Mouse (Mus musculus) kidney, postnatal 25 days (tissue): Measurements from ENCODE around the gene Mpl.
A peak's percentile ranks its signal among the peaks of the same experiment; 100 is the strongest.

Source experiments
- DNase-seq, 2 experiments: peaks; one replicate each; pipeline ENCODE4 v3.0.0; 2021; ENCODE audit warnings: mixed read lengths in 2 of 2

Mpl gene

GRCm38 (mm10) chr4:118457345-118457975 lies at the start of gene Mpl:
Gene Mpl (minus strand): TSS chr4:118457513.
- no peak for DNase-seq

GRCm38 (mm10) chr4:118505551-118505950 lies 48.2 kb upstream of the Mpl start:
- DNase-seq: peak in 1 of 2 experiments; percentile 30

DNA sequence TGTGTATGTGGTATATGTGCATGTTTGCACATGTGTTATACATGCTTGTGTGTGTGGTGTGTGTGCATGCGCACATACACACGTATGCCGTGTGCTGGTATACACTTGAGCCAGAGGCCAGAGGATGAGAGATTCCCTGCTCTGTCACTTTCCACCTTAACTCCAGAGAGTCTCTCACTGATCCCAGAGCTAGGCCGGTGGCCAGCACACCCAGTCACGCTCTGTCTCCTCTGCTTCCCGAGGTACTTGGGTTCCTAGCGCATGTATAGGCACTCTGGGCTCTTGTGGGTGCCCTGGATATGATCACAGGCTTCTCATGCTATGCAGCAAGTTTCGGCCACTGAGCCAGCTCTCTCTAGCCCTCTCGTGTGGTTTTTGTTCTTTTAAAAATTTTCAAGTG lies 43.5 kb upstream of the Mpl start:
- DNase-seq: peak; percentile 60 to 82

- DNase-seq: peak; percentile 65 to 82
Observed at GRCm38 (mm10) chr4:118500171-118500724, 42.9 kb upstream of the Mpl start.

GRCm38 (mm10) chr4:118490461-118490860 lies 33.1 kb upstream of the Mpl start:
- DNase-seq: no peak

- peak; percentile 73 to 92 for DNase-seq
Observed at GRCm38 (mm10) chr4:118489717-118490132, 32.4 kb upstream of the Mpl start, which contains the start of gene Tie1. Gene Tie1 (minus strand): TSS chr4:118490061.

DNA sequence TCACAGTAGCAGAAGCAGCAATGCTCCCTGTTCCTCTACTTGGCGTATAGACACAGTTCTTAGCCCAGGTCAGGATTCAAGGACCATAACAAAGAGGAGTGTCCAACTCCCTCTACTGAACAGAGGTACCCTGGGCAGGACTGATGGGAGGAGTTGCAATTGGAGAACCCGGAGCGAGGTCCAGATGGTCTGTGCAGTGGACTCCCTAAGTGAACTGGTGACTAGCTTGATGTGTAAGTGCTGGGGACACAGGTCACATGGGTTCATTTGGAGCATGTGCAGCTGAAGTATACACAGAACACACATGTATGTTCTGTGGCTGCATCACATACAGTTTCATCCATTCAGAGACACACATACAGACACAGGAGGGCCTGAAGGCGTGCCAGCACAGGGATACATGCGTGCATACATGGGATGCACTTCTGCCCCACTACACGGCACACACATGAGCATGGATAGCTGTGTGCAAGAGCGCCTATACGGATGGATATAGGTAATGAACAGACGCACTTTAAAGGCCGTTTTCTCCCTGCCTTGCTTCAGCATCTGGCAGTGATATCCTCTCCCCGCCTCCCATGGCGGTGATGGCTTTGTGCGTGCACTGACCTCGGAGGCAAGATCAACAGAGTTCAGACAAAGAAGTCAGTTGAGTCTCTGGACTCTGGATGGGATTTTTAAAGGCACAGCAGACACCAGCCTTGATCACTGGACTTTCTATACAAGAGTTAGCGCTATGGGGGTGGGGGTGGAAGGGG lies 19.6 kb upstream of the Mpl start:
- DNase-seq: no peak

DNA sequence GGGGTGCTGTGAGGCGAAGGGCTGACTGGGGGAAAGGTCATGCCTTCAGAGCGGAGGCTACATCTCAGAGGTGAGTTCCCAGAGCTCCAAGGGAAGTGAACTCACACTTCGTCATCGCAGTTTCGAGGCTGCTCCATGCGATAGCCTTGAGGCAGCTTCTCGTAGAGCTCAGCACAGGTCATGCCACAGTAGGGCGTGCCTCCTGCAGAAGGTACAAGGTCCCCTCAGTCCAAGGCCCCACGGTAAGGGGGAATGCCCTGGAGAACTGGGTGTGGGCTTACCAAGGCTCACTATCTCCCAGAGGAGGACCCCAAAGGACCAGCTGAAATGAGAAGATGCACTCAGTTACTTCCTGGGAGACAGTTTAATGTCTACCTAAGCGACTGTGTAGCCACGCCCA lies 15.4 kb upstream of the Mpl start:
- peak in 1 of 2 experiments; percentile 49 for DNase-seq

DNA sequence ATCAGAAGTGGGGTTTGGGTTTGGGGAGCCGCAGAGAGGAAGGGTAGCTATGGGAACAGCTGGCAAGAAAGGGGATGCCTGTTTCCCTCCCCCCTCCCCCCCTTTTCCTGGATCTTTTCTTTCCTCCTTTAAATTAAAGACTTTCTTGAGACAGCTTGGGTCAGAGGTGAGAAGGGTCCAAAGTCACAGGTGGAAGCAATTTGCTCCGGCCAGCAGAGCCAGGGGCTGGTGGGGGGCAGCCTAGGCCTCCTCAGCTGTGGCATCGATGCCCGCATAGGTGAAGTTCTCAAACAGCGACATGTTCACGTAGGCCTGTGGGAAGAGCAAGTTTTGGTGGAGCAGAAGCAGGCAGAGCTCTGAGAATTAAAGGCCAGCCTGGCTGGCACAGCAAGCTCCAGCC lies 14.0 kb upstream of the Mpl start:
- DNase-seq: no peak

- DNase-seq: peak in 1 of 2 experiments; percentile 21
Observed at GRCm38 (mm10) chr4:118465697-118466163, 8.4 kb upstream of the Mpl start.

DNA sequence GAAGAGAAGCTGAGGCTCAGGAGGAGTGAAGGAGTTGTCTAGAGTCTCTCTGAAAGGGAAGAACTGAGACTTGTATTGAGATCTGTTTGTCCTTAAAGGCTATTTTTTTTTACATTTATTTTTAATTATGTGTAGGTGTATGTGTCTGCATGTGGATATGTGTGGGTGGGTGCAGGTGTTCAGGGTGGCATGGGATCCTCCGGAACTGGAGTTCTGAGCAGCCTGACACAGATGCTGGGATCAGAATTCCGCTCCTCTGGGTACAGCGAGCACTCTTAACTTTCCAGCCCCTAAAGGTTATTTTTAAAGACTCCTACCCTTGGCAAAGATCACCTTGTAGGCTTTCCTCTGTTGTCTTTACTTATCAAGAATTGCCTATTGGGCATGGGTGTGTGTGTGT lies 7.6 kb upstream of the Mpl start:
- no peak for DNase-seq

DNA sequence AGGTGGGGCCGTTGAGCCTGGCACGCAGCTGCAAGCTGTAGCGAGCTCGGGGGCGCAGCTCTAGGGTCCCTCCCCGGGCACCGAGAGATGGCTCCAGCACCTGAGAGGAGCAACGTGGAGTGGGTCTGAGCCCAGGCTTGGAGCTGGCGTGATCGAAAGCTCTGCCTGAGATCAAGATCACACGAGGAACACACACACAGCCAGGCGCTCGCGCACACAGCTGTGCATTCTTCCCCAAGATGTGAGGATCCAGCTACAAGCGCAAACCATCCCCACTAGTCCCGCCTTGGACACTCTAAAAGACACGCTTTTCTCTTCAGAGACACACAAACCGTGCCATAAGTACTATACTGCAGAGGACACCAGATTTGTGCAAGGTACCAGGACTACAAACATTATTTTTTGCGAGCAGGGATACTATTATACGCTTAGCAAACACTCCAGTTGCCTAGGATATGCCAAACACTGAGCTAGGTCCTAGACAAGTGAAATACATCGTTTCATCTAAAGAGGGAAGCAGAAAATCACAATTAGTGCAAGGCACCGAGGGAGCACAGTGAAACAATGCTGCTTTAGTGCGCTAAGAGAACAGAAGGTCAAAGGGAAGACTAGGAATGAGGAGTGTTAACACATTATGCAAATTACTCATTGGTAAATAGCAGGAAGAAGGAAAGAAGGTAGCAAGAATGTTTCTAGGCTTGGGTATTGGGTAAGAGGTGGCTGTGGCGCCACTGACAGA lies 10.7 kb downstream of the Mpl start:
- no peak for DNase-seq

GRCm38 (mm10) chr4:118445781-118446414 lies 11.4 kb downstream of the Mpl start:
- DNase-seq: peak; percentile 71 to 82

DNA sequence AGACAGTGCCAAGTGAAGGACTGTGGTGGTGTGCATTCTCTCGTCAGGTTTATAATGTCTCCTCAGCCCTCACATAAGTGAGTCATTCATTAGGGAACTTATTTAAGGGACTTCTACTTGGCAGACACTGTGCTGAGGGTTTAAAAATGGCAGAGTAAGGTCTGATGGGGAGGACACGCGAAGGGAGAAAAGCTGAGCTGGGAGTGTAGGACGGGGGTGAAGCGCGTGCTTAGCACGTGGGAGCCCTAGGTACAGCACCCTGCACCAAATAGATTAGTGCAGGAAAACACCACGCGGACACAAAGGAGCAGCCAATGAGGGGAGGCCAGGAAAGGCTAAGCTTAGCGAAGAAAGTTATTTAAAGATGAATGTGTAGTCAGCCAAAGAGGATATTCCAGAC lies 12.2 kb downstream of the Mpl start:
- no peak for DNase-seq

DNA sequence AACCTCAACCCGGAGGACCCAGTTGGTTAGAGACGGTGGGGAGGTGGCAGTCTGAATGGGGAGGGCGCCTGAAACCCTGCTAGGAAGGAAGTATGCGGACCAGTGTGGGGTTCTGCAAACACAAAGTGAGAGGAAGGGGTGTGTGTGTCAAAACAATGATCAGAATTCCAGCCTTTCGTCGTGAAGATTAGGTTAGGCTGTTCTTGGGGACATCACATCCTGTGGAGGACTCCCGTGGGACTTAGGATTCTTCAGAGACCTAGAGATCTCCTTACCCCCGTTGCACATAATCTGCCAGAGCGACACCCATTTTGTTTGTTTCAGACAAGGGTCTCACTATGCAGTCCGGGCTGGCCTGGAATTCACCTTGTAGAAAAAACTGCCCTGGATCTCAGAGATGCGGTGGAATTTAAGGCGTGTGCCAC lies 19.5 kb downstream of the Mpl start:
- DNase-seq: peak in 1 of 2 experiments; percentile 8

DNA sequence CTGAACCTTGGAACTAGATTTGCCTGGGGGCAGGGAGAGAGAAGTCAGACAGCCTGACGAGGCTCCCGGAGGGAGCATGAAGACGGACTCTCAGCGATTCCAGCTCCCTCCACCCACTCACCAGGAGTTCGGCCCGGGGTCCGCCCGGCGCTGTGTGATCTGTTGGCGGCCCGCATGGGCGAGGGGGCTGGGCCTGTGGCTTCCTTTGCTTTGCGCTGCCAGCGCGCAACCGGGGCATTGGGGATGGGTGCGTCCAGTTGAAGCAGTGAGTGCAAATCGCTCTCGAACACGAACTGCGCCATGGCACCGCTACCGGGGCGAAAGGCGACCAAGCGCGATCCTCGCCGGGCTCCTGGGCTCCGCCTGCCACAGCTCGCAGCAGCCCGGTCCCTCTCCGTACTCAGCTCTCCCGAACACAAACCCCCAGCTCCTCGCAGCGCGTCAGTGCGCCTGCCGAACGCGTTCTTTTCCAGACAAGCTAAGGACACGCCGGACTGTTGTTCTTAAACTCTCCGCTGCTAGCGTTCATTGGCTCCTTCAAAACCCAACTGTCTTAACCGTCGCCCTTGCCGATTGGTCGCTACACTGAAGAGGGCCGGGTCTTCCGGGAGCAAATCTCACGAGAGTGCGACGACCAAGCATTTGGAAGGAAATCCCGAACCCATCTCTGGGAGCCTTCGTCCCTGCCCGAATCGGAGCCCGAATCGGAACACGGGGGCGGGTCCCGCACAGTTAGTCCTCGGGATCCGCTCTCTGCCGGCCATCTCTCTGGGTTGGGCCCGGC lies 20.3 kb downstream of the Mpl start, which contains the start of gene Cdc20:
Gene Cdc20, minus strand, starts transcription at position 533 of the 784 bp plus-strand sequence.
- peak; percentile 91 to 96 for DNase-seq

GRCm38 (mm10) chr4:118432332-118432731 lies 25.0 kb downstream of the Mpl start:
- peak; percentile 78 to 91 for DNase-seq

DNA sequence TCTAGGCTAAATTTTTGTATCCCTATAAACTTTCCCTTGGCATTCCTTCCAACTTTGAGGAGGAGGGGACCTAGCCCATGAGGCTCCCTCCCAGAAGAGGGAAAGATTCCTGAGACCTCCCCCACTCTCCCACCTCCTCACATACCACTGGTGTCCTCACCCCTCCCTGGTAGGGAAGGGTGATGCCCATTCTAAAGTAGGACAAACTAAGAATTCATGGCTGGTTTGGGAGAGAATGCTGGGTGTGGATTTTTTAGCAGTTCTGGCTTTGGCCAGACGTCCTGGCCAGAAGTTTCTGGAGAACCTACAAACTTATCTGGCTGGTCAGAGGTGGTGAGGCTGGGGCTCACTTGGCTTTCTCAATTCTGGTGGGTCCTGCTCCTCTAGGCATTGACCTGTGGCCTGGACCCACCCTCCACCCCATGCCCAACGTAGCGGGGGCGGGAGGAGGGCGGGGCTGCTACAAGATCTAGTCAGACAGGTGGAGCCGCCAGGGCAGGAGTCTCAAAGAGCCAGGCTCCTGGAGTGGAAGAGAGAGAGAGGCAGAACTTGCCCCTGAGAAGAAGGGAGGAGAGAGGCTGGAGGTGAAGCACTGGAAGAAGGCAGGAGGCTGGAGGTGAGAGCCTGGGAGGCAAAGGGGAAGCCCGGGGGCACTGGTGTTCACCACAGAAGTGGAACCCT lies 28.0 kb downstream of the Mpl start:
- DNase-seq: peak; percentile 65 to 85

GRCm38 (mm10) chr4:118428531-118429214 lies 28.6 kb downstream of the Mpl start:
- peak; percentile 27 to 59 for DNase-seq

DNA sequence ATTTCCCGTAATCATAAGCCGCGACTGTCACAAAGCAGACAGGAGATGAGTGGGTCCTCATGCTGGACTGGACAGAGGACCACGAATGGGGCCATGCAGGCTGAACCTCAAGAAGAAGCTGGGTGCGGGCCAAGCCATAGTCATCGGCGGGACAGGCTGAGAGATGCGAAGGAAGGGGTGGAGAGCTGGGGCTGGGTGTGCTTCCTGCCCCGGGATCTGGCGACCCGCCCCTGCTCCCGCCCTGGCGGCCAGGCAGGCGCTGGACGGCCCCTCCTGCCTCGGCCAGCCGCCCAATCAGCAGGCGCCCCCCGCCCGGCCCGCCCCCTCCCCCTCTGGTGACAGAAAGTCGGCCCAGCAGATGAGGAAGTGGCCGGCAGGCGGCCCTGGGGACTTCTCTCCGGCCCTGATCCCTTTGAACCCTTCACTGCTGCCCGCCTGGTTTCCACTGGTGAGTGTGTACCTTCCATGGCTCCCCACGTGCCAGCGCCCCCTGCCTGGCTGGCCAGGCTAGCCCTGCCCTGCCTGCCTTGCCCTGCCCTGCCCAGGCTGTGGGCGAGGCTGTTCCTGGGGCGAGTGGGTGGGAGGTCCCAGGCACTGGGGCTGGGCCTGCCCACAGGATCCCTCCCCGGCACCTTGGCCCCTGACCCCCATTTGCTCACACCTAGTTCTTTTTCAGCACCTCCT lies 29.4 kb downstream of the Mpl start, which contains the start of gene Elovl1:
Gene Elovl1, plus strand, starts transcription at position 326 of the 684 bp plus-strand sequence.
- DNase-seq: peak; percentile 93 to 98
